Mouse (Mus musculus): ENCODE measurements around the gene Srpx. TPM values are rescaled to one million over a fixed set of nuclear protein-coding genes. Genes with fewer than 3 reads are reported as not detected.

Srpx gene
- polyA plus RNA-seq (2016; fragmentation: Nextera tagmentation; extraction: Ambion mirVana): 3.1 and 3.6 TPM in 2 replicates

DNA sequence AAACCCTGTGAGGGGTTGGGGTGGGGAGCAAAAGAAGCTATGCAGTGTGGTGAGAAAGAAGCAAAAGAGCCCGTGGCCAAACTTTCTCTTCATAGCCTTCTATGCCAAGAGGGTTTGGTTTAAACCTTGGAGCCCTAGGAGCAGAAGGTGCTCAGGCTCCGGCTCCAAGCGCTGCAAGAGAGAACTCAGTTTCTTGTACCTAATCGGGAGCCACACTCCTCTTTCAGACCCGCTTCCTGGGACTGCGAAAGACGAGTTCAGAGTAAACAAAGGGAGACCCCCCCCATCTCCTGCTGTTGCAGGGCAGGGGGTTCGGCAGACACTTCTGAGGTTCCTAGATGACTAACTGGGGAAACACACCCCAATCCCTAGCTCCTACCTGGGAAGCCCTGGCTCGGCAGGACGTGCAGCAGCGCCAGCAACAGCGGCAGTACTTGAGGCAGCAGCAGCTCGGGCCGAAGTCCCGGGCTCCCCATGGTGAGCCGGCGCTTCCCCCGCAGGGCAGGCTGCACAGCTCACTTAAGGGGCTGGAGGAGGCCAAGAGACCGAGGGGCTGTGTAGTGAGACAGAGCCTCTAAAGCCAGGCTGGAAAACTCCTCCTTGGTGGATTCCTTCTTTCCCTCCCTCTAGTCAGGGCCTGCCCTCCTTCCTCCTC is at the start of gene Srpx:
TSS of gene Srpx (minus strand) at position 645 of the 655 bp plus-strand sequence.
- 15% methylated on average over 19 of the region's 19 CpGs for WGBS
- Histone ChIP-seq H3K9me3 (no peaks in the 10 kb centered on the region), H3K4me3 (peak within 1 kb of the TSS; percentile 50), H3K36me3 (replicated peaks) (no peaks in the 10 kb centered on the region), H3K27ac (replicated peaks) (peak within 1 kb of the TSS; percentile 69), H3K27me3 (replicated peaks; ENCODE audit: low read depth, poor library complexity, severe bottlenecking) (peaks cover 34% of the 10 kb centered on the region), H3K4me1 (peaks cover 6% of the 10 kb centered on the region; the same call in 1 of the 2 replicates)
- DNase-seq (ENCODE audit: low spot score): peak; percentile 51

DNA sequence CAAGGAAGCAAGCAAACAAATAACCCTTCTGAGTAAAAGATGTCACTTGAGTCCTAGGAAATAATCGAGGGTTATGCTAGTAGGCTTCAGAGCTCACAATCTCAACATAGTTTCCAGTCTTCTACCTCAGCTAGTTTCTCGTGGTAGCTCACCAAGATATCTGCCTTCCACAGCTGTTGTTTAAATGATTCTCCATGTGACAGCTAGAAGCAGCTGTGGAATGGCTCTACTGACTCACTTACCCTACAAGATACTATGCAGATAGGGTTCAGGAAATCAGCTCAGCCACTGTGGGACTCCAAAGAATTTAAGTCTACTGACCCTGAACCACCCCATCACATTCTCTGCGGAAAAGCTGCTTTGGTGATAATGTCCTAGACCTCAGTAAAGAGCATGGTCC is 34.9 kb upstream of the Srpx start:
- H3K36me3 ChIP-seq (replicated peaks): no peaks in the 10 kb centered on the region
- WGBS: 58% methylated on average over 3 of the region's 3 CpGs
- DNase-seq (ENCODE audit: low spot score): no peak
- H3K4me3 ChIP-seq: no peak overlapping the region
- H3K4me1 ChIP-seq: no peaks in the 10 kb centered on the region
- H3K27me3 ChIP-seq (replicated peaks; ENCODE audit: low read depth, poor library complexity, severe bottlenecking): no peaks in the 10 kb centered on the region
- no peak overlapping the region for H3K27ac ChIP-seq (replicated peaks)
- H3K9me3 ChIP-seq: no peaks in the 10 kb centered on the region

DNA sequence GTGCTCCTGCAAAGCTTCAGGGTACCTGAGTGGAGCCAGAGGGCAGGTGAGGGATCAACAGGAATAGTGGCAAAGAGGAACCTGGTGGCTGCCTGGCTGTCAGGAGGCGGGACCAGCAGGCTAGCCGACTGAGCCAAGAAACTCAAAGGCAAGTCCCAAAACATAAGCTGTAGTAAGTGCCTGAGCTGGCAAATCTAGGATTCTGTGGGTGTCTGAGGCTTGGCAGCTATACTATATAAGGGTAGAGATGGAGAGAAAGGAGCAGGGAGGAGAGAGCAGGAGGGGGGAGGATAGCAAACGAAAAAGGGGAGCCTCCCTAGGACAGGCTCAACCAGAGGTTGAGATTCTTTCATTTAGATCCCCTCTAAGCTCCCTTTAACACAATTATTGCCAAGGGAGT is 1.7 kb downstream of the Srpx start:
- Histone ChIP-seq H3K36me3 (replicated peaks) (no peaks in the 10 kb centered on the region), H3K27ac (replicated peaks) (no peak overlapping the region), H3K4me3 (no peak overlapping the region), H3K27me3 (replicated peaks; ENCODE audit: low read depth, poor library complexity, severe bottlenecking) (peaks cover 34% of the 10 kb centered on the region), H3K9me3 (no peaks in the 10 kb centered on the region), H3K4me1 (peaks cover 6% of the 10 kb centered on the region; the same call in 1 of the 2 replicates)
- DNase-seq (ENCODE audit: low spot score): no peak
- 60% methylated on average over 3 of the region's 3 CpGs for WGBS

DNA sequence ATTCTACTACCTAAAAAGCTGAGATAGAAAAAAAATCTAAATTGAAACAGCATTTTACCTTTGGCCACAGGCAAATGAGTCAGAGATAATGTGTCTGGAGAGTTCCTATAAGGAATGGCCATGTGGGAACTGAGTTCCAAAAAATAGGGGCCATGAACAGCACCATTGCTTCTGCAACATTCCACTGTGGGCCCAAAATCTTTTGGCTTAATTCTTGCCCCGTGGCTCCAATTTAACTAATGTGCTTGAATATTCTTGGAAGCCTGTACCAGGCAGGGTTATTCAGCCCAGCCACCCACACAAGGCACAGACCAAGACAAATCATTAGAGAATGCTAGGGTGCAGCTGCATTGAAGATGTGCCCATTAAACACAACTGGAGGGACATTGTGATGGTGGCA is 6.8 kb downstream of the Srpx start:
- 69% methylated on average over 1 of the region's 1 CpGs for WGBS
- no peak for DNase-seq (ENCODE audit: low spot score)
- H3K4me3 ChIP-seq: no peak overlapping the region
- no peak overlapping the region for H3K27ac ChIP-seq (replicated peaks)
- no peaks in the 10 kb centered on the region for H3K4me1 ChIP-seq
- peaks cover 9% of the 10 kb centered on the region; the same call in 1 of the 2 replicates for H3K27me3 ChIP-seq (replicated peaks; ENCODE audit: low read depth, poor library complexity, severe bottlenecking)
- no peaks in the 10 kb centered on the region for H3K36me3 ChIP-seq (replicated peaks)
- no peaks in the 10 kb centered on the region for H3K9me3 ChIP-seq

DNA sequence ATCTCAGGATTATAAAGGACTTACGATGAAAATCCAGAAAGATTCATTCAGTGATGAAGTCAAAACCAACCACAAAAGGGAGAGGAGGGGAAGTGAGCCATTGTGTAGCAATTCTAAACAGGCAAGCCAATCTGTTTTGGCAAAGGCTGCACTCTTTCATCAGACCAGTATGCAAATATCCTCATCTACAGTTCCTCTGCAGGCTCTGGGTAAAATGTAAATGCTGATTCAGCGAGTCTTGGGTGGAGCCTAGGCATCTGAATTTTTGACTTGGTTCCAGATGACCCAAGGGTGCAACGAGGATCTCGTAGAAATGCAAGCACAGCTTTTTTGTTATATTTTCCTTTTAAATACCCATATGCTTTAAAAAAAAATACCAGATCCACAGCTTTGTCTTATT is 9.0 kb downstream of the Srpx start:
- 79% methylated on average over 4 of the region's 4 CpGs for WGBS

DNA sequence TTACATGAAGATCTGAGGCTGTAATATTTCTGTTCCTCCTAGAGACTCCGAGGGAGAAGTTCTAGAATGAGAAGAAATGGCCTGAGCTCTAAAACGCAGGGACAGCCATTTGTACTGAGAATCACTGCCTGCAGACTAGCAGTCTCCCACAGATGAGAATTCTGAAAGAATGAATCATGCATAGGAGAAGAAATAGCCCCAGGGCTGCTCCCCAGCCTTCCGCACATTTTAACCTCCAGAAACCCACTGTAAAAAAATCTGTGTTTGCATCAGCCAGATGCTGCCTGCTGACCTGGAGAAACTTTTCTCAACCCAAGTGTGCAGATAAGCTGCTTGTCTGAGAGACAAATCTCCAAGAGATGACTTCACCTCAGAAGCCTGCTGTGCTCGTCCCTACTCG is 12.0 kb downstream of the Srpx start:
- no peak for DNase-seq (ENCODE audit: low spot score)
- H3K36me3 ChIP-seq (replicated peaks): no peaks in the 10 kb centered on the region
- H3K9me3 ChIP-seq: no peaks in the 10 kb centered on the region
- H3K4me3 ChIP-seq: no peak overlapping the region
- 71% methylated on average over 5 of the region's 5 CpGs for WGBS
- H3K4me1 ChIP-seq: no peaks in the 10 kb centered on the region
- no peak overlapping the region for H3K27ac ChIP-seq (replicated peaks)
- H3K27me3 ChIP-seq (replicated peaks; ENCODE audit: low read depth, poor library complexity, severe bottlenecking): no peaks in the 10 kb centered on the region

More for the DNA sequence above, 9.0 kb downstream of the Srpx start:
- no peaks in the 10 kb centered on the region for H3K9me3 ChIP-seq
- no peak overlapping the region for H3K4me3 ChIP-seq
- no peaks in the 10 kb centered on the region for H3K36me3 ChIP-seq (replicated peaks)
- H3K4me1 ChIP-seq: no peaks in the 10 kb centered on the region
- H3K27ac ChIP-seq (replicated peaks): no peak overlapping the region
- DNase-seq (ENCODE audit: low spot score): no peak
- H3K27me3 ChIP-seq (replicated peaks; ENCODE audit: low read depth, poor library complexity, severe bottlenecking): no peaks in the 10 kb centered on the region

DNA sequence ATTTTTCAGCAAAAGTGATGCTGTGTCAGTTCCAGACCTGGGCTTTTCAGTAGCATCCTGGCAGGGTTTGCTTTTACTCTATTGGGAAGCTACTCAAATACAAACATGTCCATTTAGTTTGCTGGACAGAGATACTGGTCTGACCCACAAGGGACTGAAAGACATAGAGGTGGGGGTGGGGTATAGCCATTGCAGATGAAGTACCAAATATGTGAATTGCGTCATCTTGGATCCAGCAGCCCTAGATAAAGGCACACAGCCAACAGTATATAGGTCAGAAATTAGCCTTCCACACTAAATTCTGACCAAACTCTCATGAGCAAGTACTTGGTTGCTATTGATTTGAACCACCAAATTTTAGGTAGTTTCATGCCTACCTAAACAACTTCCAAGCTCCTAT is 14.8 kb downstream of the Srpx start:
- no peaks in the 10 kb centered on the region for H3K4me1 ChIP-seq
- WGBS: 95% methylated on average over 1 of the region's 1 CpGs
- H3K9me3 ChIP-seq: no peaks in the 10 kb centered on the region
- no peak overlapping the region for H3K4me3 ChIP-seq
- no peaks in the 10 kb centered on the region for H3K36me3 ChIP-seq (replicated peaks)
- no peak overlapping the region for H3K27ac ChIP-seq (replicated peaks)
- no peaks in the 10 kb centered on the region for H3K27me3 ChIP-seq (replicated peaks; ENCODE audit: low read depth, poor library complexity, severe bottlenecking)
- no peak for DNase-seq (ENCODE audit: low spot score)

DNA sequence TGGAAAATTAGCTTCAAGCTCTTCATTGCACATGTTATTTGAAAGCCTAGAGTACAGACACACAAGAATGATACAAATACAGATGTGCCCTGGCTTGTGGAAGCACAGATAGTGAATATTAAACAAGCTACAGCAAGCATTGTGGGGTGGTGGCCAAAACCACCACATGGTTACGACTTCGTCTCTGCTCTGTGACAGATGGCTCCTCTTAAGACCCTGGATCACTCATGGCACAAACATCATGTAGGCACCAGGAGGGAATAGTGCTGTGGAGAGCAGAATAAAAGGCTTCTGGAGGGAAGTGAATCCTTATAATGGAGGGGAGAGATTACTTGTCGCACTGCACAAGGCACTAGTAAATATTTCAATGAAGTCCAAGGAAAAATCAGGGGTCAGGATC is 21.7 kb downstream of the Srpx start:
- H3K27ac ChIP-seq (replicated peaks): no peak overlapping the region

DNA sequence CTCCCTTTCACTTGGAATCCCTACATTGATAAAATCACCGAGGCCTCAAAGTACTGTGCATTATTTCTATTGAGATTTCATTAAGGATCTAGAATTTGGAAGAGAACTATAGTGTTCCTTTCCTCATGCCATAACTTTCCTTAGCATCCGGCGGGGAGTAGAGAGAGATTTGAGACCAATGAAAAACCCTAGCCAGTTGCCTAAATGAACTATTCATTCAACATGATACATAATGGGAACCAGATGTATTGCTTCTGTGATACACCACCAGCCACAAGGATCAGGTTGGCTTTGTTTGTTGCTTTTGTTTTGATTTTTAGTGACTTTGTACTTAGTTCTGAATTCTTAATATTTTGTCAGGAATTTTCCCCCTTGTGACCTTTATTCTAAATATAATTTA is 37.1 kb downstream of the Srpx start:
- Histone ChIP-seq H3K4me1 (no peaks in the 10 kb centered on the region), H3K27ac (replicated peaks) (peak overlapping the region; percentile 52; the same call in 1 of the 2 replicates), H3K36me3 (replicated peaks) (no peaks in the 10 kb centered on the region), H3K9me3 (no peaks in the 10 kb centered on the region), H3K27me3 (replicated peaks; ENCODE audit: low read depth, poor library complexity, severe bottlenecking) (no peaks in the 10 kb centered on the region), H3K4me3 (no peak overlapping the region)
- 52% methylated on average over 3 of the region's 3 CpGs for WGBS
- no peak for DNase-seq (ENCODE audit: low spot score)

More for the DNA sequence above, 21.7 kb downstream of the Srpx start:
- Histone ChIP-seq H3K4me1 (peaks cover 5% of the 10 kb centered on the region; the same call in 1 of the 2 replicates), H3K36me3 (replicated peaks) (no peaks in the 10 kb centered on the region), H3K9me3 (no peaks in the 10 kb centered on the region), H3K27me3 (replicated peaks; ENCODE audit: low read depth, poor library complexity, severe bottlenecking) (no peaks in the 10 kb centered on the region), H3K4me3 (no peak overlapping the region)
- 85% methylated on average over 3 of the region's 3 CpGs for WGBS
- no peak for DNase-seq (ENCODE audit: low spot score)

DNA sequence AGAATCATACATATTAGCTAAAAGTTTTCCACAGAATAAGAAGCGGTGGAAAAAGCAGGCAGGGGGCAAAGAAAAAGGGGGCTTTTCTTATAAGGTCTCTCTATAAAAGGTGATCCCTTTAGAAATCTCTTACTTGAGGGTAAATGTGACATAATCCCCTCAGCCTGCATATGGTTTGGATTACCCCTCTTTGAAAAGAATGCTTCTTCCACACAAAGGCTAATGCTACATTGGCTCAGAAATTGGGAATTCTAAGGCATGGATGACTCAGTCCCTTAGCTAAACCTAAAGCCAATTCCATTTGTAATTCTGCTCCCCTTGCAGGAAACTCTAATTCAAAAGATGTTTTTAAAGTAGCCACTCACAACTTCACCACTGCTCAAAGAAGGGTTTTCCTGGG is 37.5 kb downstream of the Srpx start:
- Histone ChIP-seq H3K4me1 (no peaks in the 10 kb centered on the region), H3K4me3 (no peak overlapping the region), H3K27ac (replicated peaks) (peak overlapping the region; percentile 52; the same call in 1 of the 2 replicates), H3K36me3 (replicated peaks) (no peaks in the 10 kb centered on the region), H3K27me3 (replicated peaks; ENCODE audit: low read depth, poor library complexity, severe bottlenecking) (no peaks in the 10 kb centered on the region), H3K9me3 (no peaks in the 10 kb centered on the region)
- no peak for DNase-seq (ENCODE audit: low spot score)
- 32% methylated on average over 1 of the region's 1 CpGs for WGBS

DNA sequence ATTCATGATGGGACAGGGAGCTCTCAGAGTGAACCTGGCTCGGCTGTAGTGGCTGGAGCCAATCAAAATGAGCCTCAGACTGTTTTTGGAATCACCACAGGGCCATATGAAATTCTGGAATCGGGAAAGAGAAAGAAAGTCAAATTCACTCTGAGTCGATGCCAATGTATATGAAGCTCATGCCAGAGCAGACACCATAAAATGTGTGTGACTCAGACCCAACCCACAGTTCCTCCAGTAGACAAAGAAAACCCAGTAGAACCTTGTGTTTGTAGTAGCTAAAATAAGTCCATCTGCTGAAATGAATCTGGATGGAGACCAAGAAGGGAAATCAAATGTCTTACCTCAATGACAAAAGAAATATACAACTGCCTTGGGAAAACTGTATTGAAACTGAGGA is 43.5 kb downstream of the Srpx start:
- Histone ChIP-seq H3K4me3 (no peak overlapping the region), H3K4me1 (no peaks in the 10 kb centered on the region), H3K36me3 (replicated peaks) (no peaks in the 10 kb centered on the region), H3K27me3 (replicated peaks; ENCODE audit: low read depth, poor library complexity, severe bottlenecking) (peaks cover 4% of the 10 kb centered on the region; the same call in 1 of the 2 replicates), H3K27ac (replicated peaks) (no peak overlapping the region), H3K9me3 (no peaks in the 10 kb centered on the region)
- 77% methylated on average over 3 of the region's 3 CpGs for WGBS
- no peak for DNase-seq (ENCODE audit: low spot score)

DNA sequence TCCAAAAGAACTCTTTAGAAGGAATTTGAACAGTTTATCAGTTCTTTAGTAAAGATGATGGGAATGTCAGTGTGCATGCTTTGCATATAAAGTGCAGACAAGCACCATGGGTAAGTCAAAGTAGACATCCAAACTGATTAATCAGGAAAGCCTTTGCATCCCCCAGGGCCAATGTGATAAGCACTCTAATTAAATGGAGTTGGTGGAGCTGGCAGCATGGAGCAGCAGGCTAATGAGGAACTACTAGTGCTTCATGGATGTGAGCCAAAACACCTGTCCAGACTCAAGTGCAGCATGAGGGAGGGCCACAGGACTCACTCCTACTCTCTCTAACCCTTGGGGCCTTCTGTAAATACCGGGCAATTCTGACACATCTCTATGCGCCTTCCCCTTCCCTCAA is 46.0 kb downstream of the Srpx start:
- 67% methylated on average over 2 of the region's 2 CpGs for WGBS
- H3K4me1 ChIP-seq: no peaks in the 10 kb centered on the region
- DNase-seq (ENCODE audit: low spot score): no peak
- no peaks in the 10 kb centered on the region for H3K36me3 ChIP-seq (replicated peaks)
- H3K4me3 ChIP-seq: no peak overlapping the region
- no peak overlapping the region for H3K27ac ChIP-seq (replicated peaks)
- no peaks in the 10 kb centered on the region for H3K9me3 ChIP-seq
- H3K27me3 ChIP-seq (replicated peaks; ENCODE audit: low read depth, poor library complexity, severe bottlenecking): peaks cover 4% of the 10 kb centered on the region; the same call in 1 of the 2 replicates

DNA sequence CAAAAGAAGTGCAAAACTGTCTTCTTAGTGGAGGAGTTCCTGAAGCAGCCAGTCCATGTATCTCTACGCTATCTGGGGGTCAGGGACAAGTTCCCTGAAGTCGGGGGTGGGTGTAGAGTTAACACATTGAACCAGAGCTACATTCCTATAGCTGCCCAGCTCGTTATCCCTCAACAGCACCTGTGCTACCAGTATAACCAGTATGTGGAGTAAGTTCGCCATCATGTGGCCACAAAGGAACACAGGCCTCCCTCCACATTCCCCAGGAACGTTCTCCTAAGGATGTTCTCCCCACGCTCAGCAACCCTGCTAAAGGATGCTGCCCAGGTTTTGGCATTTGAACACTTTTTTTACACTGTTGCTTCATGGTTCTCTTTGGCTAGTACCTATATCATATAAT is 46.8 kb downstream of the Srpx start:
- Histone ChIP-seq H3K27ac (replicated peaks) (no peak overlapping the region), H3K4me1 (no peaks in the 10 kb centered on the region), H3K27me3 (replicated peaks; ENCODE audit: low read depth, poor library complexity, severe bottlenecking) (peaks cover 4% of the 10 kb centered on the region; the same call in 1 of the 2 replicates), H3K9me3 (no peaks in the 10 kb centered on the region), H3K4me3 (no peak overlapping the region), H3K36me3 (replicated peaks) (no peaks in the 10 kb centered on the region)
- 26% methylated on average over 6 of the region's 6 CpGs for WGBS
- peak; percentile 9 for DNase-seq (ENCODE audit: low spot score)
